Mouse (Mus musculus) E14TG2a.4 (cell line): ENCODE measurements around the gene Vmn2r36.
"Not testable (repeated sequence)": the region's sequence is repeated elsewhere in the genome, so short reads cannot be mapped to it uniquely, and the experiment has no call there.

Experiments
- H3K27me3 ChIP-seq: 2 replicates; pipeline ENCODE4 v1.6.1; 2014; ENCODE audit warnings: low read length, control low read depth; ENCODE audit not compliant: insufficient read depth
- H3K36me3 ChIP-seq: 2 replicates; pipeline ENCODE4 v1.6.1; 2014; ENCODE audit warnings: low read length, control low read depth; ENCODE audit not compliant: insufficient read depth
- H3K4me1 ChIP-seq: replicated peaks from 2 replicates; pipeline ENCODE4 v1.6.1; 2014; ENCODE audit warnings: low read depth, low read length, control low read depth
- H3K4me3 ChIP-seq: replicated peaks from 2 replicates; pipeline ENCODE4 v1.5.1; 2014; ENCODE audit warnings: mild to moderate bottlenecking, low read length
- H3K9me3 ChIP-seq: 2 replicates; pipeline ENCODE4 v1.6.1; 2014; ENCODE audit warnings: low read length, control low read depth

The Vmn2r36 gene

GRCm38 (mm10) chr7:7902395-7902794 lies at the start of gene Vmn2r36:
Gene Vmn2r36 (minus strand): TSS chr7:7902495.
- not testable (repeated sequence) for H3K27me3 ChIP-seq, H3K4me1 ChIP-seq

More at GRCm38 (mm10) chr7:7902395-7902794, at the start of gene Vmn2r36:
- H3K9me3 ChIP-seq, H3K36me3 ChIP-seq, H3K4me3 ChIP-seq: not testable (repeated sequence)
